Mouse (Mus musculus) cerebellum, adult 2 months (tissue): Measurements from ENCODE around the gene Atf7.

ENCODE experiments used
- CTCF ChIP-seq: fragments of 200-500 bp; IDR thresholded peaks from 2 replicates; pipeline ENCODE4 v1.5.1; 2011; ENCODE audit warnings: low read depth, mild to moderate bottlenecking, control low read depth, low read length, moderate library complexity, borderline replicate concordance; ENCODE audit not compliant: insufficient read depth
- POLR2A ChIP-seq: fragments of 200-500 bp; IDR thresholded peaks from 2 replicates; pipeline ENCODE4 v1.6.1; 2011; ENCODE audit warnings: low read length, control low read depth, borderline replicate concordance; ENCODE audit not compliant: insufficient read depth

DNA sequence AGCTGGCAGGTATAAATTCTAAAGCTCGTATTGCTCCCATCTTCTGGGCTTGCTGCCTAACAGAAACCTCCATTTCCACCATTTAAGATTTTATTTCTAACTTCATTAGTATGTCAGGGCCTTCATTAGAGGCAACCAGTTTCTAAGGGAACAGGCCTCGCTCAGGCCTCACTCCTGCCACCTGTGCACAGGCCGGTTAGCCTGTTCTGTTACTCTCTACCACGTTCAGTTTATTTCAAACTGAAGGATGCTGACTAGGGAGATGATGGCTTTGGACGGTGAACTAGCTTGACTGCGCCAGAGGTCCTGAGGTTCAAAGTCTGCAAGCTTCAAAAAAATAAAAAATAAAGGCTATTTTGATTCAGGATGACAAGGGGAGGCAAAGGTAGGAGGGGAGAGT lies 45.0 kb upstream of the Atf7 start:
- no peak for TF ChIP-seq POLR2A
- no peak for TF ChIP-seq CTCF
